Mouse (Mus musculus) mouse embryonic stem cell (cell line): Measurements from ENCODE around the gene Elmo1.

Experiments
- in situ Hi-C, 2 experiments: fragments of 300-500 bp; cut with MboI; formaldehyde crosslinking; loops; 1 replicate in 1 of 2; 3 replicates in 1 of 2; pipeline ENCODE4 v1.14.3; 2019 to 2020; ENCODE audit warnings: low sequenced_read_pairs in 2 of 2, low pct_unique_long_range_greater_than_20kb in 1 of 2, mixed read lengths in 1 of 2; ENCODE audit not compliant: unreplicated experiment in 1 of 2

Gene Elmo1

GRCm38 (mm10) chr13:20090133-20090710 is at the start of gene Elmo1:
TSS of gene Elmo1 (plus strand) at chr13:20090596.
- in situ Hi-C loops, result no loop called here

GRCm38 (mm10) chr13:20041169-20041830 is 49.1 kb upstream of the Elmo1 start:
- in situ Hi-C loops, result no loop called here

GRCm38 (mm10) chr13:20042856-20043255 is 47.5 kb upstream of the Elmo1 start:
- in situ Hi-C loops, result no loop called here

- in situ Hi-C loops, result no loop called here
These were observed 45.0 kb upstream of the Elmo1 start for GRCm38 (mm10) chr13:20045350-20045749.

- in situ Hi-C loops, result no loop called here
These were observed 44.6 kb upstream of the Elmo1 start for GRCm38 (mm10) chr13:20045836-20046235.

GRCm38 (mm10) chr13:20046406-20046805 is 44.0 kb upstream of the Elmo1 start:
- in situ Hi-C loops, result no loop called here

GRCm38 (mm10) chr13:20047926-20048836 is 42.2 kb upstream of the Elmo1 start:
- in situ Hi-C loops, result no loop called here

GRCm38 (mm10) chr13:20048837-20049160 is 41.6 kb upstream of the Elmo1 start:
- in situ Hi-C loops, result no loop called here

- in situ Hi-C loops, result no loop called here
These were observed 40.7 kb upstream of the Elmo1 start for GRCm38 (mm10) chr13:20049654-20050053.

GRCm38 (mm10) chr13:20050149-20050548 is 40.2 kb upstream of the Elmo1 start:
- in situ Hi-C loops, result no loop called here

- in situ Hi-C loops, result no loop called here
These were observed 32.5 kb upstream of the Elmo1 start for GRCm38 (mm10) chr13:20057926-20058325.

- in situ Hi-C loops, result no loop called here
These were observed 29.4 kb upstream of the Elmo1 start for GRCm38 (mm10) chr13:20061031-20061430.

GRCm38 (mm10) chr13:20063331-20063730 is 27.1 kb upstream of the Elmo1 start:
- in situ Hi-C loops, result no loop called here

GRCm38 (mm10) chr13:20072043-20072442 is 18.4 kb upstream of the Elmo1 start:
- in situ Hi-C loops, result no loop called here

GRCm38 (mm10) chr13:20072994-20073393 is 17.4 kb upstream of the Elmo1 start:
- in situ Hi-C loops, result no loop called here

GRCm38 (mm10) chr13:20076521-20076920 is 13.9 kb upstream of the Elmo1 start:
- in situ Hi-C loops, result no loop called here

GRCm38 (mm10) chr13:20077237-20077636 is 13.2 kb upstream of the Elmo1 start:
- in situ Hi-C loops, result no loop called here

GRCm38 (mm10) chr13:20090711-20091603 is 561 bp downstream of the Elmo1 start:
- in situ Hi-C loops, result no loop called here

- in situ Hi-C loops, result no loop called here
These were observed 1.2 kb downstream of the Elmo1 start for GRCm38 (mm10) chr13:20091604-20091926.
